Mouse (Mus musculus) stomach, embryonic 15.5 days (tissue): ENCODE results near the gene Gm36079. TPM values are rescaled to one million over a fixed set of nuclear protein-coding genes. Genes with fewer than 3 reads are reported as not detected.
"Not testable (repeated sequence)": the region's sequence is repeated elsewhere in the genome, so short reads cannot be mapped to it uniquely, and the experiment has no call there.

Experiments used
- ATAC-seq: fragments of 200-750 bp; cut with Nextera tagmentation; 2 replicates; pipeline ENCODE4 v1.8.0; 2017; ENCODE audit warnings: low read depth, moderate number of reproducible peaks, moderate TSS enrichment; ENCODE audit not compliant: insufficient read depth, low FRiP score
- H3K27ac ChIP-seq: fragments of 300-500 bp; sonication (generic); 2 replicates; pipeline ENCODE4 v1.5.1; 2015; ENCODE audit warnings: mild to moderate bottlenecking, inconsistent platforms
- H3K27me3 ChIP-seq: fragments of 300-500 bp; sonication (generic); replicated peaks from 2 replicates; pipeline ENCODE4 v1.6.1; 2015; ENCODE audit warnings: inconsistent platforms
- H3K36me3 ChIP-seq: fragments of 300-500 bp; sonication (generic); 2 replicates; pipeline ENCODE4 v1.6.1; 2015; ENCODE audit warnings: inconsistent platforms
- H3K4me1 ChIP-seq: fragments of 300-500 bp; sonication (generic); 2 replicates; pipeline ENCODE4 v1.6.1; 2015; ENCODE audit warnings: inconsistent platforms
- H3K4me2 ChIP-seq: fragments of 300-500 bp; sonication (generic); 2 replicates; pipeline ENCODE4 v1.6.1; 2015; ENCODE audit warnings: mild to moderate bottlenecking, inconsistent platforms
- H3K4me3 ChIP-seq: fragments of 300-500 bp; sonication (generic); replicated peaks from 2 replicates; pipeline ENCODE4 v1.5.1; 2015; ENCODE audit warnings: inconsistent platforms
- H3K9ac ChIP-seq: fragments of 300-500 bp; sonication (generic); 2 replicates; pipeline ENCODE4 v1.6.1; 2015; ENCODE audit warnings: inconsistent platforms
- H3K9me3 ChIP-seq: fragments of 300-500 bp; sonication (generic); 2 replicates; pipeline ENCODE4 v1.6.1; 2016; ENCODE audit warnings: inconsistent platforms
- WGBS: fragments of 180-500 bp; shearing (Covaris S2); methylation state at CpG from one replicate; pipeline ENCODE4 v1.1.7; 2015; 5-methylcytosine and 5-hydroxymethylcytosine counted together
- polyA plus RNA-seq: library from polyadenylated mRNA; unstranded; fragments of >200 nt; fragmentation: Nextera tagmentation; extraction: Ambion mirVana; gene quantifications from 2 replicates; pipeline ENCODE4 v1.2.1, GENCODE M21; 2015

Gm36079 gene
- polyA plus RNA-seq, 1 experiment from 2014 or later = not detected

DNA sequence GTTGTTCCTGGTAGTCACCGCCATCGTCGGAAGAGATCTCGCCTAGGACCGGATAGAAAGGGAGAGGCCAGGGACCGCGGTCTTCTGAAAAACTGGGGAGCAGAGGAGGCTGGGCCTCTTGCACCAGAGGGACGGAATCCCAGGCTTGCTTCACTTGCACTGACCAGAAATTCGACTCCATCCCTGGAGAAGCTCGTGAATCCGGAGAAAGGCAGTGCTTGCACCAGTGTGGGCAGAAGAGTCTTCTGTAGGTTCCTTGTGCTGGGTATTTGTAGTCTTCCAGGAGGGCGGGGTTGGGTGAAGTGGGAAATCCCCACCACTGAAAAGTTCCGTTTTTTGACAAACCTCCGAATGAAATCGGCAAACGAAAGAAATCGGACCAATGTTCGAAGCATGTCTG lies 8.3 kb upstream of the Gm36079 start:
- H3K4me1 ChIP-seq, H3K4me2 ChIP-seq, H3K9ac ChIP-seq, H3K4me3 ChIP-seq, H3K27me3 ChIP-seq, H3K36me3 ChIP-seq, H3K27ac ChIP-seq, H3K9me3 ChIP-seq, ATAC-seq: not testable (repeated sequence)
- WGBS = 2% methylated on average over 10 of the region's 18 CpGs

DNA sequence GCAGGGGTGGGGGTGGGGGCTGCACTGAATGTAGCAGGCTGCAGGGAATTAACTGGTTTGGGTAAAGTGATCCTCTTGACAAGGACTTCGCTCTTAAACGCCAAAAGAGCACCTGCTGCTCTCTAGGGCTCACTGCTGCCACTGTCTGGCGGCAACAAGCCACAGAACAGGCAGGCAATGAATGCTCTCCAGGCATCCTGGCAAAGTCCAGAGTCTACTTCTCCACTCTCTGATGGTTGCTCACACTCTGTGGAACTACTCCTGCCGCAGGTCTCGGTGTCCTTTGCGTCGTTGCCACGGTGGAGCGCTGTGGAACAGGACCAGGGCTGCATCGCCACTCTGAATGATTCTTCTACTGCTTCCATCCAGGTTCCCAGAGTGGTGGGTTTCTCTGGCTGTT lies 7.8 kb upstream of the Gm36079 start:
- 9% methylated on average over 3 of the region's 10 CpGs for WGBS
- H3K4me3 ChIP-seq, H3K9ac ChIP-seq, H3K4me2 ChIP-seq, H3K4me1 ChIP-seq, H3K36me3 ChIP-seq, H3K27ac ChIP-seq, ATAC-seq, H3K27me3 ChIP-seq, H3K9me3 ChIP-seq: not testable (repeated sequence)

DNA sequence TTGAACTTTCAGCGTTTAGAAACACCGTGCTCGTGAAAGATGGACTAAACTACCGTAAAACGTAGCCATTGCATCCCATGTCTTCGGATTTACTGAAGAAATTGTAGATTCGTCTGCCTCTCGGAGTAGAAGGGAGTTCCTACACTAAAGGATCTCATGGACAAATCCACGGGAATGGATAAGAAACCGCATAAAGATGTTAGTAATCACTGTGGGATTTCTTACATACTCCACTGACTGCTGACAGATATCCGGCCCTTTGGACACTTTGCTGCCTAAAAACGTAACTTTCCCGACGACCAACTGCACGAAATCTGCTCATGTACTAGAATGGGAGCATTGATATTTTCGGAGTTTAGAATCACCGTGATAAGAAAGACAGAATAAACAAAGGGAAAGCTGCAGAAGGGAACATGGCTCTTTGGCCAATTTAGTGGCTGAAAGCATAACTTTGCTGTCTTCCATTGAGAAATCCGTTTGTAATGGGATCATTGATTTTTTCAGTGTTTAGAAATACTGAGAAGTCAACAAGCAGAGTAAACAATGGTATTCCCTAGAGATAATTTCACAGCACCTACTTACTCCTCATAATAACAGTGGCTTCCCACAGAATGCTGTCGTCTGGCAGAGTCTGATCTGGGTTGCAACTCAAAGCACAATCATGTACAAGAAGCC lies 6.8 kb upstream of the Gm36079 start:
- H3K4me2 ChIP-seq, H3K27ac ChIP-seq, H3K9ac ChIP-seq, H3K4me1 ChIP-seq, H3K27me3 ChIP-seq, ATAC-seq, H3K9me3 ChIP-seq, H3K36me3 ChIP-seq, H3K4me3 ChIP-seq: not testable (repeated sequence)
- WGBS = 2% methylated on average over 19 of the region's 19 CpGs

DNA sequence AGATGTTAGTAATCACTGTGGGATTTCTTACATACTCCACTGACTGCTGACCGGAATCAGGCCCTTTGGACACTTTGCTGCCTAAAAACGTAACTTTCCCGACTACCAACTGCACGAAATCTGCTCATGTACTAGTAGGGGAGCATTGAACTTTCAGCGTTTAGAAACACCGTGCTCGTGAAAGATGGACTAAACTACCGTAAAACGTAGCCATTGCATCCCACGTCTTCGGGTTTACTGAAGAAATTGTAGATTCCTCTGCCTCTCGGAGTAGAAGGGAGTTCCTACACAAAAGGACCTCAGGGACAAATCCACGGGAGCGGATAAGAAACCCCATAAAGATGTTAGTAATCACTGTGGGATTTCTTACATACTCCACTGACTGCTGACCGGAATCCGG lies 4.9 kb upstream of the Gm36079 start:
- 4% methylated on average over 16 of the region's 16 CpGs for WGBS
- H3K4me3 ChIP-seq, ATAC-seq, H3K36me3 ChIP-seq, H3K9ac ChIP-seq, H3K27ac ChIP-seq, H3K4me1 ChIP-seq, H3K4me2 ChIP-seq, H3K9me3 ChIP-seq, H3K27me3 ChIP-seq: not testable (repeated sequence)

DNA sequence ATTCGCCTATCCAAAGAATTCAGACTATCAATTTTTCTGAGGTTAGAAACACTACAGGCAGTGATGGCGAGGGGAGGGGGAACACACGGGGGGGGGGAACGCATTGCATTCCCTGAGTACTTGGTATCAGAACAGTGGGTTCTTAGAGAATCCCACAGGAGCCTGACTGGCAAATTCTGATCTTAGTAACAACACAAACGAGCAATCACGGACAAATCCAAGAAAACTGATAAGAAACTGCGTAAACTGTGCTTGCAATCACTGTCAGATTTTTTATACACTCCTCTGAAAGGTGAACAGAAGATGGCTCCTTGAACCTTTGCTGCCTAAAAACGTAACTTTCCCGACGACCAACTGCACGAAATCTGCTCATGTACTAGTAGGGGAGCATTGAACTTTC lies 557 bp upstream of the Gm36079 start:
- not testable (repeated sequence) for ATAC-seq, H3K4me3 ChIP-seq, H3K27ac ChIP-seq, H3K9ac ChIP-seq, H3K9me3 ChIP-seq, H3K36me3 ChIP-seq, H3K4me2 ChIP-seq, H3K4me1 ChIP-seq
- whole genome bisulfite sequencing = 1% methylated on average over 11 of the region's 11 CpGs
- H3K27me3 ChIP-seq = 0 out of 2 replicates have a peak, but pooled peaks cover 10% of the 10 kb centered on the region

DNA sequence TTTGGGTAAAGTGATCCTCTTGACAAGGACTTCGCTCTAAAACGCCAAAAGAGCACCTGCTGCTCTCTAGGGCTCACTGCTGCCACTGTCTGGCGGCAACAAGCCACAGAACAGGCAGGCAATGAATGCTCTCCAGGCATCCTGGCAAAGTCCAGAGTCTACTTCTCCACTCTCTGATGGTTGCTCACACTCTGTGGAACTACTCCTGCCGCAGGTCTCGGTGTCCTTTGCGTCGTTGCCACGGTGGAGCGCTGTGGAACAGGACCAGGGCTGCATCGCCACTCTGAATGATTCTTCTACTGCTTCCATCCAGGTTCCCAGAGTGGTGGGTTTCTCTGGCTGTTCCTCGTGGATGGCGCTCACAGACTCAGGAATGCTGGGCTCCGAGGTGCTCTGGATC lies 438 bp downstream of the Gm36079 start:
- WGBS = 0% methylated on average over 3 of the region's 13 CpGs
- ATAC-seq, H3K4me1 ChIP-seq, H3K9me3 ChIP-seq, H3K4me3 ChIP-seq, H3K9ac ChIP-seq, H3K4me2 ChIP-seq, H3K36me3 ChIP-seq, H3K27ac ChIP-seq: not testable (repeated sequence)
- H3K27me3 ChIP-seq = 0 out of 2 replicates have a peak, but pooled peaks cover 10% of the 10 kb centered on the region

DNA sequence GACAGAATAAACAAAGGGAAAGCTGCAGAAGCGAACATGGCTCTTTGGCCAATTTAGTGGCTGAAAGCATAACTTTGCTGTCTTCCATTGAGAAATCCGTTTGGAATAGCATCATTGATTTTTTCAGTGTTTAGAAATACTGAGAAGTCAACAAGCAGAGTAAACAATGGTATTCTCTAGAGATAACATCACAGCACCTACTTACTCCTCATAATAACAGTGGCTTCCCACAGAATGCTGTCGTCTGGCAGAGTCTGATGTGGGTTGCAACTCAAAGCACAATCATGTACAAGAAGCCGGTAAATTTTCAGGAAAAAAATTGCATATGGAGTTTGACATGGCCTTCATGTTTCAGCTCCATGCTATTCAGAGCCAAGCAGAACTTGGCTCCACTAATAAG lies 1.2 kb downstream of the Gm36079 start:
- not testable (repeated sequence) for H3K9me3 ChIP-seq, H3K4me1 ChIP-seq

DNA sequence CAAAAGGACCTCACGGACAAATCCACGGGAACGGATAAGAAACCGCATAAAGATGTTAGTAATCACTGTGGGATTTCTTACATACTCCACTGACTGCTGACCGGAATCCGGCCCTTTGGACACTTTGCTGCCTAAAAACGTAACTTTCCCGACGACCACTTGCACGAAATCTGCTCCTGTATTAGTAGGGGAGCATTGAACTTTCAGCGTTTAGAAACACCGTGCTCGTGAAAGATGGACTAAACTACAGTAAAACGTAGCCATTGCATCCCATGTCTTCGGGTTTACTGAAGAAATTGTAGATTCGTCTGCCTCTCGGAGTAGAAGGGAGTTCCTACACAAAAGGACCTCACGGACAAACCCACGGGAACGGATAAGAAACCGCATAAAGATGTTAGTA lies 1.8 kb downstream of the Gm36079 start:
- H3K36me3 ChIP-seq, H3K4me2 ChIP-seq, H3K9ac ChIP-seq, H3K27ac ChIP-seq, H3K4me3 ChIP-seq, H3K4me1 ChIP-seq, ATAC-seq, H3K9me3 ChIP-seq: not testable (repeated sequence)
- 0 out of 2 replicates have a peak, but pooled peaks cover 10% of the 10 kb centered on the region for H3K27me3 ChIP-seq
- 4% methylated on average over 21 of the region's 21 CpGs for WGBS

More for the DNA sequence above, 1.2 kb downstream of the Gm36079 start:
- H3K9ac ChIP-seq, ATAC-seq, H3K27ac ChIP-seq, H3K4me2 ChIP-seq, H3K36me3 ChIP-seq, H3K4me3 ChIP-seq: not testable (repeated sequence)
- WGBS = 7% methylated on average over 4 of the region's 4 CpGs
- H3K27me3 ChIP-seq = 0 out of 2 replicates have a peak, but pooled peaks cover 10% of the 10 kb centered on the region

DNA sequence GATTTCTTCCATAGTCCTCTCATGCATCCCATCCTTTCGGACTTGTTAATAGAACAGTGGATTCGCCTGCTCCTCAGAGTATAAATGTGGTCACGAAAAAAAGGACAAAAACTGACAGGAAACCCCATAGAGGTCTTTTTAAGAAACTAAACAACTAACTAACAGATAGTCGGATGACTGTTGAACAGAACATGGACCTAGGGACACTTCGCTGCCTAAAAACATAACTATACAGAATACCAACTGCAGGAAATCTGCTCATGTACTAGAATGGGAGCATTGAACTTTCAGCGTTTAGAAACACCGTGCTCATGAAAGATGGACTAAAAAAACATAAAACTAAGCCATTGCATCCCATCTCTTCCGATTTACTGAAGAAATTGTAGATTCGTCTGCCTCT lies 2.2 kb downstream of the Gm36079 start:
- not testable (repeated sequence) for H3K4me3 ChIP-seq, H3K9ac ChIP-seq, H3K4me2 ChIP-seq, H3K4me1 ChIP-seq, H3K36me3 ChIP-seq, ATAC-seq, H3K9me3 ChIP-seq, H3K27ac ChIP-seq
- 14% methylated on average over 9 of the region's 9 CpGs for WGBS
- 0 out of 2 replicates have a peak, but pooled peaks cover 10% of the 10 kb centered on the region for H3K27me3 ChIP-seq

DNA sequence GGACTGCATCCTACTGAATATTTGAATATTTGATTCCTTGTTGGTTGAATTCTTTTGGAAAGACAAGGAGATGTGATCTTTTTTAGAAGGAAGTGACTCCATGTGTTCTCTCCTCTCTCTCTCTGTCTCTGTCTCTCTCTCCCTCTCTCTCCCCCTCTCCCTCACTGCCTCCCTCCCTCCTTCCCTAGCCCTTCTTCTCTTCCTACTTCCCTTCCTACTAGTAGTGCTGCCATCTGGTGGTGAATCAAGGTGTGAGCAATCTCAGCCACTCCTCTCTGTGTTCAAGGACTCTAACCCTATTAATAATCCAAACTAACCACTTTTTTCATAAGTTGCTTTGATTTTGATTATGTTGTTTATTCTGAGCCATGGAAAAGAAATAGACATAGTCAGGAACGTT lies 5.3 kb downstream of the Gm36079 start:
- not testable (repeated sequence) for H3K9me3 ChIP-seq, H3K9ac ChIP-seq, H3K4me1 ChIP-seq, H3K27ac ChIP-seq, H3K36me3 ChIP-seq, ATAC-seq, H3K4me3 ChIP-seq, H3K4me2 ChIP-seq
- H3K27me3 ChIP-seq = 0 out of 2 replicates have a peak, but pooled peaks cover 10% of the 10 kb centered on the region
- WGBS = no CpG with 5 or more reads among the region's 1 CpGs

DNA sequence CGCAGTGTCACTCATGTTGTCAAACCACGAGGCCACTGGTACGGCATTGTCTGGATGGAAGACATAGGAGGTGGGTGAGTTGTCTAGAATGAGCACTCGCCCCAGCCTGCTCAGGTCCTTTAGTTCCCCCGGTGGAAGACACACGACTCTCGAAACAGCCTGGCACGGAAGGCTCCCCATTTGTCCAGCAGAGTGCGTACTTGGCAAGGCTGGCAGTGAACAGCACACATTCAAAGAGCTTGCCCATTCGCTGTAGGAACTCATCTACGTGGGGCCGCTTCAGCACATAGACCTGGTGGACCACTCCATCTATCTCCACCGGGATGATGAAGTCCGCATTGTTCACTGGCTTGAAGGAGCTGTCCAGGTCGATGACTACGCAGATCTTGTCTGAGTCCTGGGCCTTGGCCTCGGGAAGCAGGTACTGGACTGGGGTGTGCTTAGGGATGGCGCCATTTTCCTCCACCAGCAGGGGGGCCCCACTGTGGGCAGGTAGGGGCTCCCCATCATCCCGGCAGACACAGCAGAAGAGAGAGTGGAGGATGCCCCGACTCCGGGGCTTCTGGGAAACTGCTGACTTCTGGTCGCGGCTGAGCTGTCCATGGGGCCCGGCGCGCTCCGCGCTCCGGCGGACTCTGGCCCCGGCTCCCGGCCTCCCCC lies 11.3 kb downstream of the Gm36079 start:
- 6% methylated on average over 7 of the region's 32 CpGs for WGBS

DNA sequence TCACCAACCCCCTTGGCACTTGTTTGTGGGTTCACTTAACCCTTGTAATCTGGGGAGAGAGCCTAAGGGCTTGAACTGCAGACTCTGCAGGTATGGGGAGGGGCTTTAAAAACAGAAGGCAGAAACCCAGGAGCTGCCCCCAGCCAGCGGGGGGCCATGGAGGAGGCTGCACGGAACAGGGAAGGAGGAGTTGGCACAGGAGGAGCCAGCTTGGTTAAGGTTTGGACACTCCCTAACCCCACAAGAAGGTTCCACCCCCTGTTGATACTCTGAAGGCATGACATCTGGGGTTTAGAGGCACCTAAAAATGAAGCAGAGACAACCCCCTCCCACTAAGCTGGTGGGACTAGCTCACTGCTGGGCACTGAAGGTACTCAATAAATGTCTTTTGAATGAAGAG lies 12.8 kb downstream of the Gm36079 start:
- WGBS = no CpG with 5 or more reads among the region's 2 CpGs
- H3K4me2 ChIP-seq, H3K36me3 ChIP-seq, H3K9ac ChIP-seq, H3K27ac ChIP-seq, H3K27me3 ChIP-seq, H3K4me3 ChIP-seq, ATAC-seq, H3K9me3 ChIP-seq, H3K4me1 ChIP-seq: not testable (repeated sequence)

More for the DNA sequence above, 11.3 kb downstream of the Gm36079 start:
- not testable (repeated sequence) for H3K4me3 ChIP-seq, H3K27ac ChIP-seq, H3K4me1 ChIP-seq, H3K4me2 ChIP-seq, H3K27me3 ChIP-seq, H3K9ac ChIP-seq, H3K9me3 ChIP-seq, H3K36me3 ChIP-seq, ATAC-seq
